Mouse (Mus musculus) thymus, postnatal 25 days (tissue): ENCODE data around the gene Shisa8.

Source experiments
- DNase-seq: peaks from one replicate; pipeline ENCODE4 v3.0.0; 2022

The Shisa8 gene

GRCm38 (mm10) chr15:82221104-82221860 lies 8.7 kb upstream of the Shisa8 start:
- no peak for DNase-seq

- no peak for DNase-seq
These were observed 7.5 kb upstream of the Shisa8 start for GRCm38 (mm10) chr15:82220003-82220675.

- no peak for DNase-seq
These were observed 6.4 kb upstream of the Shisa8 start for GRCm38 (mm10) chr15:82218778-82219666.

- no peak for DNase-seq
These were observed 5.4 kb upstream of the Shisa8 start for GRCm38 (mm10) chr15:82217980-82218379.

- no peak for DNase-seq
These were observed 4.4 kb upstream of the Shisa8 start for GRCm38 (mm10) chr15:82217039-82217438.

GRCm38 (mm10) chr15:82216142-82216827 lies 3.7 kb upstream of the Shisa8 start:
- no peak for DNase-seq

GRCm38 (mm10) chr15:82215332-82216046 lies 2.9 kb upstream of the Shisa8 start:
- DNase-seq = no peak

- DNase-seq = no peak
These were observed 607 bp upstream of the Shisa8 start for GRCm38 (mm10) chr15:82213222-82213621.

GRCm38 (mm10) chr15:82211911-82212751 lies 484 bp downstream of the Shisa8 start:
- no peak for DNase-seq

GRCm38 (mm10) chr15:82211281-82211680 lies 1.3 kb downstream of the Shisa8 start:
- DNase-seq = no peak

- DNase-seq = no peak
These were observed 1.8 kb downstream of the Shisa8 start for GRCm38 (mm10) chr15:82210801-82211200.

GRCm38 (mm10) chr15:82209295-82210050 lies 3.1 kb downstream of the Shisa8 start:
- no peak for DNase-seq

- DNase-seq = no peak
These were observed 4.3 kb downstream of the Shisa8 start for GRCm38 (mm10) chr15:82208307-82208706.

GRCm38 (mm10) chr15:82207504-82208219 lies 5.0 kb downstream of the Shisa8 start:
- no peak for DNase-seq

- DNase-seq = no peak
These were observed 5.5 kb downstream of the Shisa8 start for GRCm38 (mm10) chr15:82207105-82207459.

- no peak for DNase-seq
These were observed 6.1 kb downstream of the Shisa8 start for GRCm38 (mm10) chr15:82206365-82207104.

GRCm38 (mm10) chr15:82204680-82205371 lies 7.8 kb downstream of the Shisa8 start:
- DNase-seq = no peak

- no peak for DNase-seq
These were observed 8.8 kb downstream of the Shisa8 start for GRCm38 (mm10) chr15:82203611-82204351.
